Mouse (Mus musculus): ENCODE results near the gene Serpinb11. TPM values are rescaled to one million over a fixed set of nuclear protein-coding genes. Genes with fewer than 3 reads are reported as not detected.

The Serpinb11 gene
- total RNA-seq (2021): not detected
- long read RNA-seq, experiment 1: 0 reads
- long read RNA-seq, experiment 2: 0 reads

GRCm38 (mm10) chr1:107360898-107361297 lies at the start of gene Serpinb11:
TSS of gene Serpinb11 (plus strand) at chr1:107361198.
- intact Hi-C loops (cut with DNase I): no loop called here
- no peak for DNase-seq

GRCm38 (mm10) chr1:107345979-107346378 lies 15.0 kb upstream of the Serpinb11 start:
- no peak for DNase-seq
- intact Hi-C loops (cut with DNase I): no loop called here

- intact Hi-C loops (cut with DNase I): no loop called here
- DNase-seq: no peak
Measured at GRCm38 (mm10) chr1:107346788-107347187, 14.2 kb upstream of the Serpinb11 start.

GRCm38 (mm10) chr1:107350392-107350791 lies 10.6 kb upstream of the Serpinb11 start:
- intact Hi-C loops (cut with DNase I): no loop called here
- no peak for DNase-seq

- DNase-seq: no peak
- intact Hi-C loops (cut with DNase I): no loop called here
Measured at GRCm38 (mm10) chr1:107351115-107351514, 9.9 kb upstream of the Serpinb11 start.

- intact Hi-C loops (cut with DNase I): no loop called here
Measured at GRCm38 (mm10) chr1:107353046-107353445, 8.0 kb upstream of the Serpinb11 start.

GRCm38 (mm10) chr1:107365973-107366372 lies 5.0 kb downstream of the Serpinb11 start:
- no peak for DNase-seq
- intact Hi-C loops (cut with DNase I): no loop called here

More at GRCm38 (mm10) chr1:107353046-107353445, 8.0 kb upstream of the Serpinb11 start:
- DNase-seq: no peak

- DNase-seq: no peak
- intact Hi-C loops (cut with DNase I): no loop called here
Measured at GRCm38 (mm10) chr1:107368944-107369343, 7.9 kb downstream of the Serpinb11 start.

GRCm38 (mm10) chr1:107376952-107377351 lies 16.0 kb downstream of the Serpinb11 start:
- no peak for DNase-seq
- intact Hi-C loops (cut with DNase I): no loop called here

GRCm38 (mm10) chr1:107378368-107378767 lies 17.4 kb downstream of the Serpinb11 start:
- intact Hi-C loops (cut with DNase I): no loop called here
- no peak for DNase-seq

- no peak for DNase-seq
- intact Hi-C loops (cut with DNase I): no loop called here
Measured at GRCm38 (mm10) chr1:107381491-107381890, 20.5 kb downstream of the Serpinb11 start.

- intact Hi-C loops (cut with DNase I): no loop called here
- DNase-seq: no peak
Measured at GRCm38 (mm10) chr1:107382404-107382803, 21.4 kb downstream of the Serpinb11 start.

GRCm38 (mm10) chr1:107384532-107384931 lies 23.5 kb downstream of the Serpinb11 start:
- DNase-seq: no peak
- intact Hi-C loops (cut with DNase I): no loop called here

GRCm38 (mm10) chr1:107389753-107390152 lies 28.8 kb downstream of the Serpinb11 start:
- intact Hi-C loops (cut with DNase I): no loop called here

GRCm38 (mm10) chr1:107397481-107397880 lies 36.5 kb downstream of the Serpinb11 start:
- no peak for DNase-seq
- intact Hi-C loops (cut with DNase I): no loop called here

More at GRCm38 (mm10) chr1:107389753-107390152, 28.8 kb downstream of the Serpinb11 start:
- DNase-seq: no peak

GRCm38 (mm10) chr1:107399355-107399754 lies 38.4 kb downstream of the Serpinb11 start, which contains the start of gene Serpinb7:
TSS of gene Serpinb7 (plus strand) at chr1:107399655.
- no peak for DNase-seq
- intact Hi-C loops (cut with DNase I): no loop called here

- intact Hi-C loops (cut with DNase I): no loop called here
- no peak for DNase-seq
Measured at GRCm38 (mm10) chr1:107402082-107402481, 41.1 kb downstream of the Serpinb11 start.

GRCm38 (mm10) chr1:107414650-107415049 lies 53.7 kb downstream of the Serpinb11 start:
- intact Hi-C loops (cut with DNase I): no loop called here
- no peak for DNase-seq

GRCm38 (mm10) chr1:107422487-107422886 lies 61.5 kb downstream of the Serpinb11 start:
- intact Hi-C loops (cut with DNase I): no loop called here
- no peak for DNase-seq
